Mouse (Mus musculus) MEL-GATA-1-ER (cell line): ENCODE measurements around the gene Galnt4.

Experiments
- DNase-seq: peaks from one replicate; pipeline ENCODE4 v3.0.0-alpha.2; 2012; ENCODE audit warnings: low read depth; ENCODE audit errors: extremely low read depth

Galnt4 gene

GRCm38 (mm10) chr10:99115471-99116236 lies 7.7 kb downstream of the Galnt4 start:
- DNase-seq, result no peak

- no peak for DNase-seq
Observed at GRCm38 (mm10) chr10:99116237-99116632, 8.3 kb downstream of the Galnt4 start.

- DNase-seq, result no peak
Observed at GRCm38 (mm10) chr10:99116650-99117615, 9.0 kb downstream of the Galnt4 start.

- no peak for DNase-seq
Observed at GRCm38 (mm10) chr10:99117876-99118275, 9.9 kb downstream of the Galnt4 start.

- DNase-seq, result no peak
Observed at GRCm38 (mm10) chr10:99118697-99119096, 10.7 kb downstream of the Galnt4 start.

- DNase-seq, result no peak
Observed at GRCm38 (mm10) chr10:99119471-99119870, 11.5 kb downstream of the Galnt4 start.

GRCm38 (mm10) chr10:99126225-99126624 lies 18.3 kb downstream of the Galnt4 start, which contains the start of gene Phxr2:
Gene Phxr2 (minus strand): TSS chr10:99126325.
- no peak for DNase-seq

- DNase-seq, result no peak
Observed at GRCm38 (mm10) chr10:99126954-99127353, 19.0 kb downstream of the Galnt4 start.

- no peak for DNase-seq
Observed at GRCm38 (mm10) chr10:99127691-99128261, 19.8 kb downstream of the Galnt4 start.

GRCm38 (mm10) chr10:99130611-99131010 lies 22.7 kb downstream of the Galnt4 start:
- no peak for DNase-seq

- DNase-seq, result no peak
Observed at GRCm38 (mm10) chr10:99131298-99131697, 23.3 kb downstream of the Galnt4 start.

GRCm38 (mm10) chr10:99132189-99132588 lies 24.2 kb downstream of the Galnt4 start:
- no peak for DNase-seq

GRCm38 (mm10) chr10:99132595-99133272 lies 24.8 kb downstream of the Galnt4 start:
- no peak for DNase-seq

- no peak for DNase-seq
Observed at GRCm38 (mm10) chr10:99133321-99133875, 25.4 kb downstream of the Galnt4 start.

GRCm38 (mm10) chr10:99136337-99136736 lies 28.4 kb downstream of the Galnt4 start:
- no peak for DNase-seq

- no peak for DNase-seq
Observed at GRCm38 (mm10) chr10:99145611-99146010, 37.7 kb downstream of the Galnt4 start.

- no peak for DNase-seq
Observed at GRCm38 (mm10) chr10:99146596-99146995, 38.6 kb downstream of the Galnt4 start.

GRCm38 (mm10) chr10:99150016-99150415 lies 42.1 kb downstream of the Galnt4 start:
- DNase-seq, result no peak

GRCm38 (mm10) chr10:99151580-99151979 lies 43.6 kb downstream of the Galnt4 start:
- DNase-seq, result no peak

- no peak for DNase-seq
Observed at GRCm38 (mm10) chr10:99152063-99152462, 44.1 kb downstream of the Galnt4 start.

- no peak for DNase-seq
Observed at GRCm38 (mm10) chr10:99154635-99155034, 46.7 kb downstream of the Galnt4 start.
